Mouse (Mus musculus) forebrain, embryonic 13.5 days (tissue): ENCODE data around the gene Ikzf4. TPM values are rescaled to one million over a fixed set of nuclear protein-coding genes. Genes with fewer than 3 reads are reported as not detected.
A peak's percentile ranks its signal among the peaks of the same experiment; 100 is the strongest.

Source experiments
- ATAC-seq: fragments of 200-750 bp; cut with Nextera tagmentation; 2 replicates; pipeline ENCODE4 v1.8.0; 2017
- H3K27ac ChIP-seq: fragments of 300-500 bp; sonication (generic); 2 replicates; pipeline ENCODE4 v1.5.1; 2015; ENCODE audit warnings: inconsistent platforms, mild to moderate bottlenecking, moderate library complexity
- H3K27me3 ChIP-seq: fragments of 300-500 bp; sonication (generic); 2 replicates; pipeline ENCODE4 v1.6.1; 2015; ENCODE audit warnings: mild to moderate bottlenecking, inconsistent platforms
- H3K36me3 ChIP-seq: fragments of 300-500 bp; sonication (generic); 2 replicates; pipeline ENCODE4 v1.6.1; 2015; ENCODE audit warnings: mild to moderate bottlenecking, inconsistent platforms; ENCODE audit not compliant: poor library complexity, severe bottlenecking
- H3K4me1 ChIP-seq: fragments of 300-500 bp; sonication (generic); 2 replicates; pipeline ENCODE4 v1.6.1; 2015; ENCODE audit warnings: inconsistent platforms
- H3K4me2 ChIP-seq: fragments of 300-500 bp; sonication (generic); 2 replicates; pipeline ENCODE4 v1.6.1; 2015; ENCODE audit warnings: inconsistent platforms, mild to moderate bottlenecking, moderate library complexity
- H3K4me3 ChIP-seq: fragments of 300-500 bp; sonication (generic); 2 replicates; pipeline ENCODE4 v1.5.1; 2015; ENCODE audit warnings: mild to moderate bottlenecking, inconsistent platforms
- H3K9ac ChIP-seq: fragments of 300-500 bp; sonication (generic); 2 replicates; pipeline ENCODE4 v1.6.1; 2015; ENCODE audit warnings: mild to moderate bottlenecking, inconsistent platforms
- H3K9me3 ChIP-seq: fragments of 300-500 bp; sonication (generic); replicated peaks from 2 replicates; pipeline ENCODE4 v1.6.1; 2016; ENCODE audit warnings: inconsistent platforms
- WGBS: fragments of 180-500 bp; shearing (Covaris S2); methylation state at CpG from one replicate; pipeline ENCODE4 v1.1.7; 2015; 5-methylcytosine and 5-hydroxymethylcytosine counted together
- polyA plus RNA-seq: library from polyadenylated mRNA; unstranded; fragments of >200 nt; fragmentation: Nextera tagmentation; extraction: Ambion mirVana; gene quantifications from 2 replicates; pipeline ENCODE4 v1.2.1, GENCODE M21; 2015

Gene Ikzf4
- polyA plus RNA-seq, 1 experiment from 2014 or later: 7.3 TPM

- no peaks in the 10 kb centered on the region for H3K36me3 ChIP-seq
- H3K9me3 ChIP-seq: no peaks in the 10 kb centered on the region
- H3K4me3 ChIP-seq: no peak overlapping the region
- no peaks in the 10 kb centered on the region for H3K27me3 ChIP-seq
- H3K27ac ChIP-seq: no peak overlapping the region
- no peak overlapping the region for H3K9ac ChIP-seq
- H3K4me1 ChIP-seq: no peaks in the 10 kb centered on the region
- H3K4me2 ChIP-seq: no peak overlapping the region
- no peak for ATAC-seq
Measured at GRCm38 (mm10) chr10:128662465-128662864, 16.7 kb upstream of the Ikzf4 start.

GRCm38 (mm10) chr10:128659490-128659889, 13.7 kb upstream of the Ikzf4 start:
- H3K27ac ChIP-seq: no peak overlapping the region
- H3K4me1 ChIP-seq: no peaks in the 10 kb centered on the region
- H3K4me3 ChIP-seq: no peak overlapping the region
- no peak overlapping the region for H3K4me2 ChIP-seq
- no peak overlapping the region for H3K9ac ChIP-seq
- no peaks in the 10 kb centered on the region for H3K27me3 ChIP-seq
- no peaks in the 10 kb centered on the region for H3K9me3 ChIP-seq
- ATAC-seq: no peak
- no peaks in the 10 kb centered on the region for H3K36me3 ChIP-seq
- WGBS: 58% methylated on average over 9 of the region's 9 CpGs

GRCm38 (mm10) chr10:128657844-128658243, 12.1 kb upstream of the Ikzf4 start:
- H3K27ac ChIP-seq: no peak overlapping the region
- no peaks in the 10 kb centered on the region for H3K9me3 ChIP-seq
- no peak overlapping the region for H3K4me2 ChIP-seq
- H3K4me3 ChIP-seq: no peak overlapping the region
- no peak for ATAC-seq
- no peaks in the 10 kb centered on the region for H3K4me1 ChIP-seq
- WGBS: 71% methylated on average over 9 of the region's 9 CpGs
- H3K27me3 ChIP-seq: no peaks in the 10 kb centered on the region
- H3K9ac ChIP-seq: no peak overlapping the region
- no peaks in the 10 kb centered on the region for H3K36me3 ChIP-seq

- no peak overlapping the region for H3K27ac ChIP-seq
- no peaks in the 10 kb centered on the region for H3K4me1 ChIP-seq
- H3K9me3 ChIP-seq: no peaks in the 10 kb centered on the region
- no peaks in the 10 kb centered on the region for H3K27me3 ChIP-seq
- H3K36me3 ChIP-seq: no peaks in the 10 kb centered on the region
- H3K4me2 ChIP-seq: no peak overlapping the region
- H3K4me3 ChIP-seq: no peak overlapping the region
- no peak overlapping the region for H3K9ac ChIP-seq
- no peak for ATAC-seq
- 98% methylated on average over 1 of the region's 1 CpGs for WGBS
Measured at GRCm38 (mm10) chr10:128656731-128657130, 10.9 kb upstream of the Ikzf4 start.

- H3K27me3 ChIP-seq: no peaks in the 10 kb centered on the region
- no peaks in the 10 kb centered on the region for H3K36me3 ChIP-seq
- WGBS: 91% methylated on average over 3 of the region's 3 CpGs
- H3K4me1 ChIP-seq: no peaks in the 10 kb centered on the region
- H3K9ac ChIP-seq: no peak overlapping the region
- H3K9me3 ChIP-seq: no peaks in the 10 kb centered on the region
- H3K4me2 ChIP-seq: no peak overlapping the region
- H3K27ac ChIP-seq: no peak overlapping the region
- no peak overlapping the region for H3K4me3 ChIP-seq
- no peak for ATAC-seq
Measured at GRCm38 (mm10) chr10:128655254-128655653, 9.5 kb upstream of the Ikzf4 start.

- H3K27ac ChIP-seq: no peak overlapping the region
- 73% methylated on average over 4 of the region's 4 CpGs for WGBS
- H3K9me3 ChIP-seq: no peaks in the 10 kb centered on the region
- no peak overlapping the region for H3K4me3 ChIP-seq
- H3K36me3 ChIP-seq: no peaks in the 10 kb centered on the region
- H3K9ac ChIP-seq: no peak overlapping the region
- no peak overlapping the region for H3K4me2 ChIP-seq
- no peaks in the 10 kb centered on the region for H3K27me3 ChIP-seq
- no peaks in the 10 kb centered on the region for H3K4me1 ChIP-seq
- ATAC-seq: no peak
Measured at GRCm38 (mm10) chr10:128653866-128654265, 8.1 kb upstream of the Ikzf4 start.

- 3% methylated on average over 12 of the region's 13 CpGs for WGBS
- Histone ChIP-seq H3K4me2 (peak overlapping the region; percentile 84), H3K27ac (peak overlapping the region; percentile 83), H3K9ac (peak overlapping the region; percentile 66), H3K27me3 (no peaks in the 10 kb centered on the region), H3K36me3 (peaks cover 9% of the 10 kb centered on the region), H3K4me1 (peaks cover 29% of the 10 kb centered on the region), H3K4me3 (peak overlapping the region; percentile 58), H3K9me3 (no peaks in the 10 kb centered on the region)
- peak; percentile 83 for ATAC-seq
Measured at GRCm38 (mm10) chr10:128646139-128647089, 623 bp upstream of the Ikzf4 start.

- Histone ChIP-seq H3K36me3 (peaks cover 42% of the 10 kb centered on the region), H3K4me2 (no peak overlapping the region), H3K27me3 (no peaks in the 10 kb centered on the region), H3K4me3 (no peak overlapping the region), H3K4me1 (peaks cover 29% of the 10 kb centered on the region), H3K9me3 (no peaks in the 10 kb centered on the region), H3K27ac (no peak overlapping the region), H3K9ac (no peak overlapping the region)
- no peak for ATAC-seq
- WGBS: 86% methylated on average over 6 of the region's 6 CpGs
Measured at GRCm38 (mm10) chr10:128642749-128643148, 3.0 kb downstream of the Ikzf4 start.

GRCm38 (mm10) chr10:128641871-128642270, 3.9 kb downstream of the Ikzf4 start:
- Histone ChIP-seq H3K4me3 (no peak overlapping the region), H3K4me1 (peaks cover 24% of the 10 kb centered on the region), H3K9me3 (no peaks in the 10 kb centered on the region), H3K27ac (no peak overlapping the region), H3K36me3 (peaks cover 49% of the 10 kb centered on the region), H3K9ac (no peak overlapping the region), H3K4me2 (no peak overlapping the region), H3K27me3 (no peaks in the 10 kb centered on the region)
- no peak for ATAC-seq
- 77% methylated on average over 7 of the region's 7 CpGs for WGBS

- Histone ChIP-seq H3K9me3 (no peaks in the 10 kb centered on the region), H3K4me1 (peaks cover 18% of the 10 kb centered on the region), H3K9ac (no peak overlapping the region), H3K27ac (no peak overlapping the region), H3K27me3 (no peaks in the 10 kb centered on the region), H3K4me2 (no peak overlapping the region), H3K4me3 (no peak overlapping the region), H3K36me3 (peaks cover 59% of the 10 kb centered on the region)
- ATAC-seq: no peak
- 96% methylated on average over 15 of the region's 15 CpGs for WGBS
Measured at GRCm38 (mm10) chr10:128640891-128641290, 4.9 kb downstream of the Ikzf4 start.

- no peak overlapping the region for H3K27ac ChIP-seq
- H3K9ac ChIP-seq: no peak overlapping the region
- peaks cover 14% of the 10 kb centered on the region for H3K4me1 ChIP-seq
- no peak overlapping the region for H3K4me3 ChIP-seq
- WGBS: 93% methylated on average over 14 of the region's 14 CpGs
- H3K9me3 ChIP-seq: no peaks in the 10 kb centered on the region
- no peak for ATAC-seq
- H3K27me3 ChIP-seq: no peaks in the 10 kb centered on the region
- H3K4me2 ChIP-seq: no peak overlapping the region
- H3K36me3 ChIP-seq: peaks cover 68% of the 10 kb centered on the region
Measured at GRCm38 (mm10) chr10:128639999-128640398, 5.8 kb downstream of the Ikzf4 start.

GRCm38 (mm10) chr10:128637011-128637410, 8.8 kb downstream of the Ikzf4 start:
- 14% methylated on average over 11 of the region's 11 CpGs for WGBS
- Histone ChIP-seq H3K9me3 (no peaks in the 10 kb centered on the region), H3K27ac (no peak overlapping the region), H3K36me3 (peaks cover 88% of the 10 kb centered on the region), H3K4me1 (no peaks in the 10 kb centered on the region), H3K4me2 (no peak overlapping the region), H3K27me3 (no peaks in the 10 kb centered on the region), H3K9ac (no peak overlapping the region), H3K4me3 (no peak overlapping the region)
- ATAC-seq: no peak

GRCm38 (mm10) chr10:128636561-128636960, 9.2 kb downstream of the Ikzf4 start:
- no peak overlapping the region for H3K9ac ChIP-seq
- H3K27ac ChIP-seq: no peak overlapping the region
- ATAC-seq: no peak
- H3K4me1 ChIP-seq: no peaks in the 10 kb centered on the region
- H3K9me3 ChIP-seq: no peaks in the 10 kb centered on the region
- H3K4me2 ChIP-seq: no peak overlapping the region
- H3K36me3 ChIP-seq: peaks cover 84% of the 10 kb centered on the region
- 52% methylated on average over 6 of the region's 6 CpGs for WGBS
- H3K27me3 ChIP-seq: no peaks in the 10 kb centered on the region
- H3K4me3 ChIP-seq: no peak overlapping the region
